Mouse (Mus musculus): Measurements from ENCODE around the gene Gdf5. TPM values are rescaled to one million over a fixed set of nuclear protein-coding genes. Genes with fewer than 3 reads are reported as not detected.
"Not testable (repeated sequence)": the region's sequence is repeated elsewhere in the genome, so short reads cannot be mapped to it uniquely, and the experiment has no call there.

Gdf5 gene
- polyA plus RNA-seq, 1 experiment from 2014 or later, result 0.07 TPM

GRCm38 (mm10) chr2:155929531-155930442, 15.4 kb downstream of the Gdf5 start, which contains the start of gene Uqcc1:
Uqcc1 (minus strand) TSS chr2:155930310.
- Histone ChIP-seq H3K36me3 (peaks cover 7% of the 10 kb centered on the region), H3K4me1 (peaks cover 19% of the 10 kb centered on the region), H3K4me3 (peak within 1 kb of the TSS; percentile 74), H3K27me3 (ENCODE audit: low read depth, poor library complexity, severe bottlenecking) (no peaks in the 10 kb centered on the region), H3K9me3 (replicated peaks) (no peaks in the 10 kb centered on the region), H3K27ac (replicated peaks) (peak within 1 kb of the TSS; percentile 92)
- peak; percentile 91 for DNase-seq (ENCODE audit: low spot score)
- WGBS, result under 1% methylated on average over 38 of the region's 38 CpGs

- Histone ChIP-seq H3K27me3 (ENCODE audit: low read depth, poor library complexity, severe bottlenecking) (no peaks in the 10 kb centered on the region), H3K4me3 (peak overlapping the region; percentile 74), H3K9me3 (replicated peaks) (no peaks in the 10 kb centered on the region), H3K27ac (replicated peaks) (no peak overlapping the region), H3K36me3 (peaks cover 17% of the 10 kb centered on the region), H3K4me1 (peaks cover 19% of the 10 kb centered on the region)
- WGBS, result 85% methylated on average over 7 of the region's 7 CpGs
- DNase-seq (ENCODE audit: low spot score), result no peak
Measured at GRCm38 (mm10) chr2:155928711-155929345, 16.3 kb downstream of the Gdf5 start.

- peaks cover 12% of the 10 kb centered on the region for H3K4me1 ChIP-seq
- H3K4me3 ChIP-seq; DNase-seq (ENCODE audit: low spot score); H3K27ac ChIP-seq (replicated peaks); H3K9me3 ChIP-seq (replicated peaks); H3K27me3 ChIP-seq (ENCODE audit: low read depth, poor library complexity, severe bottlenecking): not testable (repeated sequence)
- H3K36me3 ChIP-seq, result peaks cover 35% of the 10 kb centered on the region
- 94% methylated on average over 6 of the region's 6 CpGs for WGBS
Measured at GRCm38 (mm10) chr2:155925213-155925612, 20.0 kb downstream of the Gdf5 start.

- 95% methylated on average over 7 of the region's 7 CpGs for WGBS
- Histone ChIP-seq H3K9me3 (replicated peaks) (no peaks in the 10 kb centered on the region), H3K27ac (replicated peaks) (no peak overlapping the region), H3K27me3 (ENCODE audit: low read depth, poor library complexity, severe bottlenecking) (no peaks in the 10 kb centered on the region), H3K36me3 (peaks cover 51% of the 10 kb centered on the region), H3K4me1 (no peaks in the 10 kb centered on the region), H3K4me3 (no peak overlapping the region)
- DNase-seq (ENCODE audit: low spot score), result no peak
Measured at GRCm38 (mm10) chr2:155923143-155923542, 22.0 kb downstream of the Gdf5 start.

GRCm38 (mm10) chr2:155914684-155915083, 30.5 kb downstream of the Gdf5 start:
- no peak for DNase-seq (ENCODE audit: low spot score)
- Histone ChIP-seq H3K36me3 (peaks cover 70% of the 10 kb centered on the region), H3K9me3 (replicated peaks) (no peaks in the 10 kb centered on the region), H3K4me1 (no peaks in the 10 kb centered on the region), H3K27ac (replicated peaks) (no peak overlapping the region), H3K27me3 (ENCODE audit: low read depth, poor library complexity, severe bottlenecking) (no peaks in the 10 kb centered on the region), H3K4me3 (no peak overlapping the region)
- 94% methylated on average over 6 of the region's 6 CpGs for WGBS

- no peak for DNase-seq (ENCODE audit: low spot score)
- H3K9me3 ChIP-seq (replicated peaks), result no peaks in the 10 kb centered on the region
- WGBS, result 93% methylated on average over 6 of the region's 6 CpGs
- no peaks in the 10 kb centered on the region for H3K4me1 ChIP-seq
- H3K27ac ChIP-seq (replicated peaks), result no peak overlapping the region
- H3K4me3 ChIP-seq, result no peak overlapping the region
- no peaks in the 10 kb centered on the region for H3K27me3 ChIP-seq (ENCODE audit: low read depth, poor library complexity, severe bottlenecking)
- H3K36me3 ChIP-seq, result peaks cover 66% of the 10 kb centered on the region
Measured at GRCm38 (mm10) chr2:155903632-155904008, 41.5 kb downstream of the Gdf5 start.

- 86% methylated on average over 16 of the region's 16 CpGs for WGBS
- no peaks in the 10 kb centered on the region for H3K4me1 ChIP-seq
- H3K27me3 ChIP-seq (ENCODE audit: low read depth, poor library complexity, severe bottlenecking), result no peaks in the 10 kb centered on the region
- H3K27ac ChIP-seq (replicated peaks), result no peak overlapping the region
- no peak for DNase-seq (ENCODE audit: low spot score)
- H3K9me3 ChIP-seq (replicated peaks), result no peaks in the 10 kb centered on the region
- H3K4me3 ChIP-seq, result no peak overlapping the region
- peaks cover 67% of the 10 kb centered on the region for H3K36me3 ChIP-seq
Measured at GRCm38 (mm10) chr2:155902989-155903631, 42.1 kb downstream of the Gdf5 start.

GRCm38 (mm10) chr2:155895046-155895735, 50.0 kb downstream of the Gdf5 start:
- no peaks in the 10 kb centered on the region for H3K4me1 ChIP-seq
- 94% methylated on average over 16 of the region's 16 CpGs for WGBS
- no peak for DNase-seq (ENCODE audit: low spot score)
- H3K27ac ChIP-seq (replicated peaks), result no peak overlapping the region
- peaks cover 65% of the 10 kb centered on the region for H3K36me3 ChIP-seq
- no peak overlapping the region for H3K4me3 ChIP-seq
- H3K9me3 ChIP-seq (replicated peaks), result no peaks in the 10 kb centered on the region
- no peaks in the 10 kb centered on the region for H3K27me3 ChIP-seq (ENCODE audit: low read depth, poor library complexity, severe bottlenecking)

- H3K4me1 ChIP-seq, result no peaks in the 10 kb centered on the region
- H3K9me3 ChIP-seq (replicated peaks), result no peaks in the 10 kb centered on the region
- no peak for DNase-seq (ENCODE audit: low spot score)
- H3K36me3 ChIP-seq, result peaks cover 66% of the 10 kb centered on the region
- 93% methylated on average over 13 of the region's 13 CpGs for WGBS
- no peak overlapping the region for H3K4me3 ChIP-seq
- no peak overlapping the region for H3K27ac ChIP-seq (replicated peaks)
- H3K27me3 ChIP-seq (ENCODE audit: low read depth, poor library complexity, severe bottlenecking), result no peaks in the 10 kb centered on the region
Measured at GRCm38 (mm10) chr2:155894307-155895045, 50.7 kb downstream of the Gdf5 start.
